Mouse (Mus musculus) common myeloid progenitor, adult 5-6 weeks (primary cell): ENCODE measurements at regions not wholly inside any gene's neighbourhood (a gene's known extent, or its start where the extent isn't known, plus 50 kb on each side); places are given as distances from the start of the nearest gene placed in this dataset.
A peak's percentile ranks its signal among the peaks of the same experiment; 100 is the strongest.

Source experiments
- ATAC-seq: replicated peaks from 2 replicates; pipeline ENCODE4 v1.8.0; 2016; ENCODE audit warnings: low read depth, mild to moderate bottlenecking, moderate TSS enrichment, inconsistent platforms; ENCODE audit not compliant: poor library complexity, severe bottlenecking

DNA sequence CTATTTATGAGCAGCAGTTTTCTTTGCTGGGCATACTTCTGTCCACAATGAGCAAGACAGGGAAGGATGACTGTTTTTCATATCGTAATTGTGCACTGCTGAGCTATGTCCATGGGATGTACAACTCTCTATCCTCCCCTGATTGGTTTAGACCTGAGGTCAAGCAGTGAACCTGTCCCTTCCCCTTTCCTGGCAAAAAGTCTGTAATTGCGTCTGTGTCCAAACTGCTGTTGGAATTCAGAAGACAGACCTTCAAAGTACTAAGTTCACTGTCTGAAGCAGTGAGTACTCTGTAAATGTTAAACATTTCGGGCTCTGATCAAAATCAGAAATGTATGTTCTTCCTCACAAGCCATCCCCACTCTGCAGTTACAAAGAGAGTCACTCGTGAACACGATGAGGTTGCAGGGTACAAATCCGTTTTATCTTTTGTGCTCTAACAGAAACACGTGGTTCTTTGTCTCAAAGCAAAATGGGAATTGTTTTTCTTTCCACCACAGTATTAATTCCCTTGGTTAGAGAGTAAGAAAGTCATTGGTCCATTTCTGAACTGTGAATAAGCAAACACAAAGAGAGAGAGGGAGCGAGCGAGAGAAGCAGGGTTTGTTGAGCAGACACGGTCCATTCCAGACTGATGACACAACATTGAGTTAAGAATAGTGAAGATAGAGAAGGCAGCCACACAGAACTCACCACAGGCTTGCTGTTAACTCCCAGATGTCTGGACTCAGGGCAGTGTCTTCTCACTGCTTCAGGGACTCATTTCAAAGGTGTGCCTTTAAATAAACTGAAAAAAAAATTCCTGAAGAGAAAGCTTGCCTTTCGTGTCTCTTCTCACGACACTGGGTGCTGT is 70.4 kb upstream of the Ifne start:
- ATAC-seq, result no peak

DNA sequence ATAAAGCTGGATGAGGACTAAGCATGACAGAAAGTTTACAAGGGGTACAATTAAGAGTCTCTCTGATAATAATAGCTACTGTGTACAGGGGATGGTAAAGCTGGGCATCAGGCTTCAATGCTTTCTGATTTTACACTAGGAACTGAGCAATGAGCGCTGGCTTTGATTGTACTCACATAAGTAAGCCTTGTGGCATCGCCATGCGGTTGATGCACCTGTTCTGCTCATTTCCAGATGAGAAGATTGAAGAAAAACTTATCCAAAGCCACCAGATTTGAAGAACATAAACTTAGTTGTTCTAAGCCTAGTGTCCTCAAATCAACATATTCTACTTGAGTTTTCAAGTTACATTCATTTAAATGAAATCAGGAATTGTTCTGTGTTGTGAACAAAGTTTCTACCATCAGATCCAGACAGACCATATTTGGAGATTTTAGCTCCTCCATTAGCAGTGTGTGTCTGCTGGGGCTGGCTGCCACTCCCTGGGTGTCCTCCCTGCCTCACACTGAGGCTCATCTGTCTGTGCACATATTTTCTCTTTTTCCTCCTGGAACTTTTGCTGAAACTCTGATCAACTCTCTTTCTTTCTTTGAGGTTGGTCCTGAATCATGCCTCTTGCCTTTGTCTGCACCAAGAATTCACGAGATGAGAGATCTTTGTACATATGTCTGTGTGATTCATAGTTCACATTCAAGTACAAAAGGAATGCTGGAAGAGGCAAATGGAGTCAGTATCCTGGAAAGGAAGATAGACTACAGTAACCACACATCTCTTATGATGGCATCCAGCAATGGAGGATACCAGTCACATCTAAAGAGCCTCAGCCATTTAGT is 68.2 kb upstream of the Ifne start:
- ATAC-seq, result no peak

DNA sequence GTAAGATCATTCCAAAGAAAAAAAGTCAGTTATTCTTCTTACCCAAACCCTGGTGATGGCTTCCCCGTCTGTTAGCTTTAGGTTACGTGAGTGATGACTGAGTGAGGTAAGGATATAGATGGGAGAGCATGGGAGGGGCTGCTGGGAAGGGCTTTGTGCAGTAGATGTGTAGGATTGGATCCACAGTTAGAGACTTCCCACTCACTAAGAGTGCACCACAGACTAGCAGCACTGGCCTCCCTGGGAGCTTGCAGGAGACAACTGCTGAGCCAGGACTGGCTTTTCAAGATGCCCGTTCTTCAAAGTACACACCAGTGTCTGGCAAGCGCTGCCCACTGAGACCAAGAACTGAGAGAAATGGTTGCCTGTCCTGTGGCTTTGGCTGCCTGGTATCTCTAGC is 62.0 kb upstream of the Ifne start:
- no peak for ATAC-seq

DNA sequence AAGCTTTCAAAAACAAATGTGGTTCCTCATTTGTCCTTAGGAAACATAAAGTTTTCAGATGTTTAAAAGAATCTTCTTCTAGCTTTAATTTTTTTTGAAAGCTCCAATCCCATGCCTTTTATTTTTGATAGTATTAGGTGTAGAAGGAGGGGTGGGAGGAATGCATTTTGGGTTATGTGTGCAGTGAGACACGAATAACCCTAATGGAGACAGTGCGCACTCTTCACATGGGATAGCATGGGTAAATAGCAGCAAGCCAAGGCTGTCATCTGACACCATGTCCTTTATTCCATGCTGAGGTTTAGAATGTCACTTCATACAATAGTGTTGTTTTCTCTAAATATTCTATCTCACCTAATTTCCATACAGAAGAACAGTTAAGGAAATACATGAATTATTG is 60.7 kb upstream of the Ifne start:
- ATAC-seq, result no peak

DNA sequence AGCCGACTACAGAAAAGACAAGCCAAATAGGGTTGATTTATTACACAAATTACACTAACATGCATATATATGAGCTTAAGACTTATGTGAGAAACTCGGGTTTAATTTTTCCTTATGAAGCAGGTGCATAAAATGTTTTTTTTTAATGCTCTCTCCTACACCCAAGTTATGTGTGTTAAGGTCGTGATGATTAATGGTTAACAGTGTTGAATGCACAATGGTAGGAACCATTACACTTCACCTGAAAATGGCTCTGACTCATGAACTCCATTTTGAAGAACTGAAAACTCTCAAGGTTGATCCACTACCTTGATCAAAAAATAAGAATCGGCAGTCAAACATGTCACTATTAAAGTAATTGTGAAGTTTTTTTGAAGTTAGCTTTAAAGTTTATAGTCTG is 59.4 kb upstream of the Ifne start:
- no peak for ATAC-seq

DNA sequence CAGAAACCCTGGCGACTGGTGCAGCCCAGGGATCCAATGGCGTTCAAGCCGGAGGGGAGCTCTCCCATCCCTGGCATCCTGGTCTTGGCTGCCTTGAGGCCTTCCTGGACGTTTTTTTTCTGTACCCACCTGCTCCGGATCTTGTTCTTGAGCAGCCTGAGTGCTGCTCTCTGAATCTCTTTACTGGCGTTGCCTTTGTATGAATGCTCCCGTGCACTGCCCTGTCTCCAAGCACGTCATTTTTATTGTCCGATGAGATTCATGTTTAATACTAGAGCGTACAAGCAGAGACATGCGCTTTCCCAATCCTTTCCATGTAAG is 58.7 kb upstream of the Ifne start:
- ATAC-seq, result 0 out of 2 replicates have a peak, but pooled peaks have one; percentile 8

DNA sequence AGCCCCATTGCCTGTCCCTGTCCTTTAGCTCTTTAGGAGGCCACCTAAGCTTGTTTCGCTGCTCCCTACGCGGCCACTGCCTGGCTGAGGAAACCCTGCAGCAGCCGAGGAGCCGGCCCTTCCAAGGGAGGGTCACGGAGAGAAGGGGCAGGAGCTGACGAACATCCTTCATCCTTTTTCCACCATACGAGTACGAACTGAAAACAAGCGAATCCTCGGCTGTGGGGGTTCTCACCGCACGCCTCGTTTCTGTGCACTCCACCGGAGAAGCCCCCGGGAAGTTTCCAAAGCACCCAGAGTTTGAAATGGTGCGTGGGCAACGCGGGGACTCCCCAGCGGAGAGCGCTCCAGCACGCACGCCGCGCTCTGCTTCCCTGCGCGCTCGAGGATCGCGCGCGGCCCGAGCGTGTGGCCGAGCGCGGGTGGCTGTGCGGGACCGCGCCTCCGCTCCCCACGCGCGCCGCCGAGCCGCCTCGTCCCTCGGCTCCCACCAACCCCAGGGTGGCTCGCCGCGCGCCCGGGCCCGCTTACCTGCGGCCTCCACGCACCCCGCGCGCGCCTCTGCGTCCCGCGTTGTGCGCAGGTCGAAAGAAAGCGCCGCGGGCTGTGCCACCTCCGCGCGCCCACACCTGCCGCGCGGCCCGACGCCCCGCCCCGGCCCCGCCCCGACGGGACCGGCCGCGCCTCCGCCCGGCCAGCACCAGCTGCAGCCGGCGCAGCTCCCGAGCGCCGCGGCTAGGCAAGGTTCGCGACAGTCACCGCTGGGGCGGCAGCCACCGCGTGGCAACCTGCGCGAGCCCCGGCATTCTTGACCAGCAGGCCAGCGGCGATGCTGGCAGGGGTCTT is 58.1 kb upstream of the Ifne start:
- ATAC-seq, result peak; percentile 87

DNA sequence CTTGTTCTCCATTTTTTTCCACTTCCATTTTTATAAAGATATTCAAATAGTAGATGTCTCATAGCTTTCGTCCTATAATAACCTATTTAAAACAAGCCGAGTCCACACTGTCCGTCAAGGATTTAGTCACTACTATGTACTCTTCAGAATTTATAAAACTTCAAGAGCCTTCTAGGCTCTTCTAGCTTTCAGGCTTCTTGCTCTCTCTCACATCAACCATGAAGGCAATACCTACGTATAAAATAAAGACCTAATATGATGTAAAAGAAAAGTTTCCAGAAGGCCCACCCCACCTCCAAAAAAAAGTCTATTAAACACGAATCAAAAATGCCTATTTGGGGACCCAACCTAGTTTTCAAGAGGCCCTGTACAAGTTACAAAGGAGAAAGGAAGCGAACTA is 57.0 kb upstream of the Ifne start:
- no peak for ATAC-seq

DNA sequence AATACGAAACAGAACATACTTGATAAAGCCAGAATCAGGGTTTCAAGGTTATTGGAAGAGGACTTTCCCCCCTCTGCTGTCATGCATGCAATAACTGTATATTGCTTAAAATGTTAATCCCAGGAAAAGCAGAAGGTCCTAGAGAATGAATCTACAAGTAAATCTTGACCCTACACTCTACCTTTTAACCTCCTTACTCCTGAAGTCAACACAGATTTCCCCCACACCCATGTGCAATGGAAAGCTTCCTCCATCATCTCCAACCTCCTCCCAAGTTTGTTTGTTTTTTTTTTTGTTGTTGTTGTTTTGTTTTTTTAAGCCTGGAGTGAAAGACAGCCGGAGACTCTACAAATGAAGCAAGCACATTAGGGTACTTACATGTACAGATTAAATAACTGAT is 55.9 kb upstream of the Ifne start:
- no peak for ATAC-seq

DNA sequence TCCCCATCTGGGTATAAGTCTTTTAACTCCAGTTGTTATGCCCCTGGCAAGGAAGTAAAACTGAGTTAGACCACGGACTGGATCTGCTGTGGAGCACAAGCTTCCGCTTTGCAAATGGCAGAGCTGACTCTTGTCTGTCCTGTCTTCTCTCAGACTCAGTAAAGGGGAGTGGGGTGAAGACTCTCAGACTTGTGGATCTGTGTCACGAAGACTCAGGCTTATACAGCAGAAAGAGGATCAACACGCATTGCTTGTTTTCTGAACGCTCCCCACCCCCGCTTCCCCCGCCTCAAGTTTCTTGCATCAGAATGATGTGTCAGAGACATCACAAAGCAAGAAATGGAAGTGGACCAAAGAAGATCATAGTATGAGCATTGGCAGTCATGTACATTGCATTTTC is 55.3 kb upstream of the Ifne start:
- ATAC-seq, result no peak

DNA sequence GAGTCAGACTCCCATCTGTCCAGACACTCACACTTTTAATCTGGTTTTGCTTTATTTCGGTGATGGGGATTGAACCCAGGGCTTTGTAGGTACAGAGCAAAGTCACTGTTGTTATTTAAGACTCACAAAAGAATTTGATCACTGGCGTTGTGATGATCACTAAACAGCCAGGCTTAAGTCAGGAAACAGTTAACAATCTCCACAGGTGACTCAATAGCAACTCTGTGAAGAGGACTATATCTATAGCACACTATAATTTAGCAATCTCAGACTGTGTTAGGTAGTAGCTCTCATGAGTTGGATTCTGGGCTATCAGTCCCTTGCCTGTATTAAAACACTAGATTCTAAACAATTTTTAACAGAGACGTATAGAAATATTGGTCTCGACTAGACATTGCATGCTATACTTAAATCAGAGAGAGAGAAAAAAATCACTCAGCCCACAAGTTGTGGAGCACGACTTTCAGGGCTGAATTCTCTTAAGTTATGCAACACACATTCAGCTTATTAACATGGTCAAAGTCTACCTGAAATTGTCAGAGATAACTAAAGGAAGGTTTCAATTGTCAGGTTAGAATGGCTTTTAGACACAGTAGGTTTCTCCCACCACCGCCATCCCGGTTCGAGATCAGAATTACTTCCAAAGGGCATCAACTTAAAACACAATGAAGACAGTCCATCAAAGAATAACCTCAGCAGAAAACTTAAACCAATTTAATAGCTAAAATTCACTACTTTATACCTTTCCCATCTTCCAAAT is 54.4 kb upstream of the Ifne start:
- ATAC-seq, result no peak

DNA sequence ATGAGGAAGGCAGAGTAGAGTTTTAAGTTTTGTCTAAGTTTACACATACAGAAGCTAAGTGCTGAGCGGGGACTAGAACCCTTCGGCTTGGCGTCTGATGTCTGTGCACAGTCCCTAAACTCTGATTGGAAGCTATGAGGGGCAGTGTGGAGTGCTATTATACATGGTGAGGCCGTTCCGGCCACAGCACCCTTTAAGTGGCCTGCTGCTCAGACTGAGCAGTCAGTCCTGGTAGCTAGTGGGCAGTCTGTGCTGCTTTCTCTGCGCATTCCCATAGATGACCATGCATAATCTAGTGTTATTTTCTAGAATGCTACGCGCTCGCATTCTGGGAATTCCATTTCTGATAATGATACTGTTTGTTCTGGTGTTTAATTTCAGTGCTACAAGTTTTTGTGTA is 51.2 kb upstream of the Ifne start:
- ATAC-seq, result no peak
